Mouse (Mus musculus) brown adipose tissue, adult 24 weeks (tissue): ENCODE results near the gene Erg28. TPM values are rescaled to one million over a fixed set of nuclear protein-coding genes. Genes with fewer than 3 reads are reported as not detected.

Source experiments
- H3K27ac ChIP-seq: fragments of 200-500 bp; replicated peaks from 2 replicates; pipeline ENCODE4 v1.5.1; 2012; ENCODE audit warnings: low read depth, mild to moderate bottlenecking, low read length
- H3K4me1 ChIP-seq: fragments of 200-500 bp; 2 replicates; pipeline ENCODE4 v1.6.1; 2012; ENCODE audit warnings: low read length, mixed read lengths; ENCODE audit not compliant: control insufficient read depth, insufficient read depth, insufficient read length
- H3K4me3 ChIP-seq: fragments of 200-500 bp; 2 replicates; pipeline ENCODE4 v1.5.1; 2012; ENCODE audit warnings: low read depth, mild to moderate bottlenecking, low read length, moderate library complexity; ENCODE audit not compliant: insufficient read depth
- polyA plus RNA-seq: library from polyadenylated mRNA; stranded (reverse); fragments of >200 nt; gene quantifications from 2 replicates; pipeline ENCODE4 v1.2.4, GENCODE M21; 2012; ENCODE audit not compliant: missing spikeins, insufficient read depth, insufficient read length

Gene Erg28
- polyA plus RNA-seq = 20.7 and 23.3 TPM in 2 replicates

DNA sequence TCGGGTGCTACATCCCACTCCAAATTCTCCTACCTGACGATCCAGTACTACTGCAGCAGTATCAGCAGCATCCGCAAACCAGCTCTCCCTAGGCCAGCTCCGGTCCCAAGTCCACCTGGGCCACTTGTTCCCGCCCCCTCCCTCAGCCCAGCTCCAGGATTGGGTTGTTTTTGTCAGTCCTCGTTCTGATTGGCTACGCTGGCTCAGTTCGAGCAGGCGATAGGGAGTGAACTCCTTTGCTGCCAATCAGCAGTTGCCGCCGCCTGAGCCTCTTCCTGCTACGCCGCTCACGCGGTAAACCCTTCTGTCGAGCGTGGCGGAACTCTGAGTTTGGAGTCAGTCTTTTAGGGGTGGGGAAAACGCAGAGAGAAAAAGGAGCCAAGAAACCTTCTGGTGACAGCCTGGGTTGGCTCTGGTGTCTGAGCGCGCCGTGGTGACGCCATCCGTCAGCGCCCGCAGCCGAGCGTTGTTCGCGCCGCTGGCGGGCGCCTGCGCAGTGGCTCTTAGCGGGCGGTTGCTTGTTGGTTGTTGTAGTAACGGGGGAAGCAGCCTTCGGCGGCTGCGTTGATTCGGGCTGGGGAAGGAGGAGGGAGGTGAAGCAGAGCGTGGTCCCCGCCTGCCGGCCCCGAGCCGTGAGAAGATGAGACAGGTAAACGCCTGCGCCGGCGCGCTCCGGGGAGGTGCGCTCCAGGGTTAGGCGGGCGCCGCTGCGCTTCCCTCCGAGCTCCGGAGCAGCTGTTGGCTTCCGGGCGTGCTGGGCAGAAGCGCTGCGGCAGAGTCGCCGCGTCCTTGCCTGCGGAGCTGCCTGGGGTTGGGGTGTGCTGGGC, at the start of gene Erg28, which contains the start of gene Ttll5:
Gene Erg28, minus strand, starts transcription at position 113 of the 827 bp plus-strand sequence.
Gene Ttll5, plus strand, starts transcription at position 222 of the 827 bp plus-strand sequence.
- Histone ChIP-seq H3K27ac (peak within 1 kb of the TSS; percentile 91), H3K4me3 (peak within 1 kb of the TSS; percentile 85), H3K4me1 (no peaks in the 10 kb centered on the region; the same call in 1 of the 2 replicates)

DNA sequence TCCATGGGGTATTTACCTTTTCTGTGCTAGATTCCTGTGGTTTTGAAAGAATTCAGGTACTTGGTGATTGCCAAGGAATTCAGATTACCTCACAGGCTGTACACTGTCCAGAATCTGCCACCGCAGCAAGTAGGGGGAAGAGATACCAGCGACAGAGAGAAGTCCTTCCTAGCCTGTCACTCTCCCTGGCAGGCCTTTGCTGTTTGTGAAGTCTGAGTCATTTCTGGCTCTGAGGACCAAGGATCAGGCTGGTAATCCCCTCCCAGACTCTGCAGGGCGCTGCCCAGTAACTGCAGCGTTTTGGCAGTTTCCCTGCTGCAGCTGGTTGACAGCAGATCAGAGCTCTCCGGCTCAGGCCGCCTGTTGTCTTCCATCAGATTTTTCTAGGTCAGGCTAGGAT, 45.1 kb upstream of the Erg28 start:
- no peak overlapping the region for H3K4me3 ChIP-seq

DNA sequence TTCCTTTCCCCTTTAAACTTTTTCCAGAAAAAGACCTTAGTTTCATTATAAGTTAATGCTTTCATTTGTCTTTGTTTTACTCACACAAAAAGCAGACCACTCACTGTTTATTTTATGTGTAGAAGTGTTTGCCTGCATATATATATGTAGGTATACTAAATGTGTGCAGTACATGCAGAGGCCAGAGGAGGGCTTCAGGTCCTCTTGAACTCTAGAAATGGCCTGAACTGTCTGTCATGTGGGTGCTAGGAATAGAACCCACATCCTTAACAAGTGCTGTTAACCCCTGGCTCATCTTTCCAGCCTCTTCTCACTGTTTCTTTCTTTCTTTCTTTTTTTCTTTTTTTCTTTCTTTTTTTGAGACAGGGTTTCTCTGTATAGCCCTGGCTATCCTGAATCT, 42.8 kb upstream of the Erg28 start:
- Histone ChIP-seq H3K27ac (no peak overlapping the region), H3K4me1 (no peaks in the 10 kb centered on the region), H3K4me3 (no peak overlapping the region)

More for the DNA sequence above, 45.1 kb upstream of the Erg28 start:
- no peaks in the 10 kb centered on the region for H3K4me1 ChIP-seq
- no peak overlapping the region for H3K27ac ChIP-seq

DNA sequence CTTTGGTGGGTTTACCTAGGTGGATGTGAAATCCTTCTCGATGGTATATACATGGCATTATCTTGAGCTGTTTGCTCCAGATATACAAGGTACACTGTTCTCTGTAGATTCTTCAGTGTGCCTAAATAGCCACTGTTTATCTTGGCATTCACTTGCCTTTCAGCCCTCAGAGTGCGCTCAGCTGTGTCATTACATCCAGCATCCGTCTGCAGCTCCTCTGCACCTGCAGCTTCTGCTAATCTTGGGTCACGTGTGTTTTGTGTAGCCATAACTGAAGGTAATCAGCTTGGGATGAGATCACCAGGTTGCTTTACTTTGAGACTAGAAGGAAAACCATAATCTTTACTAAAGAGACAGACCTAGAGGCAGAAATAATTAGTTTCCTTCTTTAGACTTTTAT, 42.3 kb upstream of the Erg28 start:
- H3K27ac ChIP-seq = no peak overlapping the region
- no peak overlapping the region for H3K4me3 ChIP-seq
- no peaks in the 10 kb centered on the region for H3K4me1 ChIP-seq

DNA sequence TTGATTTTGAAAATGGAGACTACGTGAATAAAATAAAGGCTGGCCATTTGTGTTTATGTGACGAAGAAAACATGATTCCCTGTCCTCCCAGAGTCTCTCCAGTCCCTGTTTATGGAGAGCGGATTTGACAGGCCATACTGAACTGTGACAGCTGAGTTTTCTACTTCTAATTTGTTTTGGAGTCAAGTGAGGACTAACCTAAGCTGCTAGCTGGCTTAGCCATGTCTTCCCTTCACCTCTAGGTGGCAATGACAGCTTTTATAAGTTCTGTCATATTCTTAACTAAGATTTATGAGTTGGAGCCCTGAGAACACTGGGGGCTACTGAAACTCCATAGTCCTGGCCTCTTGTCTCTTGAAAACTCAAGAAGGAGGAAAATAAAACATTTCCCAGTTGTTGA, 41.2 kb upstream of the Erg28 start:
- Histone ChIP-seq H3K4me3 (no peak overlapping the region), H3K27ac (no peak overlapping the region), H3K4me1 (no peaks in the 10 kb centered on the region)

DNA sequence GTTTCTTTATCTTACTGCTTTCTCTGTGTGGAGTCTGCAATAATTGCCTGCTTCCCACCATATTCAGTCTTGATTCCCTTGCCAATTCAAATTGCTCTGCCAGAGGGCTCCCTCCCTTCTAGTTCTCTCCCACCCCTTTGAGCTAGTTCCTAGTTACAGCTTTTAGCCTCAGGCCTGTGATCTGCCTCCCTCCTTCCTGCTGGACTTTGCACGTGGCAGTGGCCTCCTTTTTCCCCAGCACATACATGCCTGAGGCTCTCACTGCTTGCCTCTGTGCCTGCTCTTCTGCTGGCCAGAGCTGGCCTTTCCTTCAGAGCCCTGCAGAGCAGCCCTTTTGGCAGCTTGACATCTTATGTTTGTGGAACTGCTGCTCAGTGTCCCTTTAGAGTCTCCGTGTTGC, 38.2 kb upstream of the Erg28 start:
- H3K27ac ChIP-seq = no peak overlapping the region

DNA sequence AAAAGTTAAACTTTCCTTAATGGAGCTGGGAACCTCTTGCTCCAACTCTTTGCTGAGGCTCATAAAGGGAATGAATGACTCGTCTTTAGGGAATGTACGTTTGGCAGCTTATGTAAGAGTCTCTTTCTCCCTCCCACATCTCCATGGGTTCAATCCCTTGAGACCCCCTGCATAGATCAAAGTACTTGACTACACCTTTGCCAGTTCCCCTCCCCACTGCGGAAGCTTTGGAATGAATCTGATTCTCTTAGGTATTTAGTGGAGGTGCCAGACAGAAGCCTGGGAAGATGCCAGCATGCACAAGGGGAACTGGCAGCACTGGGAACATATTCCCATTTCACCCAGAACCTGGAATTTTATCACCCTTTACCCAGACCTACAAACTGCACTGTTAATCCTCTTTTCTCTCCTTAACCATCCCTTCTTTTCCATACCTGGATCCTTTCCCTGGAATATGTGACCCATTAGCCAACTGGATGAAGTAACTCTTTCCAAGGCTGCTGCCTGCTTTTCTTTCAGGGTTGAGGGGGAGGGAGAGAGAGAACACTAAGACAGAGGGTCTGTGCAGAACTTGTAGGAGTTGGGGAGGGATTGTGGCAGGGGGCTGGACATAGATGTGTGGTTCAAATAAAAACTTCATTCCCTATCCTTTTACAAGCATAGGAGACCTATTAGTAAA, 35.3 kb upstream of the Erg28 start:
- no peak overlapping the region for H3K4me3 ChIP-seq
- H3K27ac ChIP-seq = no peak overlapping the region
- H3K4me1 ChIP-seq = peaks cover 3% of the 10 kb centered on the region; the same call in 1 of the 2 replicates

More for the DNA sequence above, 38.2 kb upstream of the Erg28 start:
- peaks cover 3% of the 10 kb centered on the region; the same call in 1 of the 2 replicates for H3K4me1 ChIP-seq
- no peak overlapping the region for H3K4me3 ChIP-seq

DNA sequence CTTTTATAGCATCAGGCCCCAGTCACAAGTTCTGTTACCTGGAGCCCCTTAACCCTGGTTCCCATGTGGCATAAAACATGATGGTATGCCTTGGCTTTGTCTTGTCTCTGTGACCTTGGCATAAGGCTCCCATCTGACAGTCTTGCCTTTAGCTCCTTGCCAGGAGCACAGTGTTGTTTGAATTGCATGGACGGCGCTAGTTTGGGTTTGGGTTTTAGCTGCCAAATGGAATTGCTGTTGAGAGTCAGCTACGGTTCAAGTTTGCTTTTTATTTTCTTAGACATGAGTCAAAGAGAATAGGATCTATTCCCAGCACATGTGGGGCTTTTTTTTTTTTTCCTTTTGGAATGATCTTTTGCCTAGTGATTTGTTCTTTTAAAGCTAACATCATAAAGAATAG, 34.8 kb upstream of the Erg28 start:
- Histone ChIP-seq H3K4me1 (peaks cover 3% of the 10 kb centered on the region; the same call in 1 of the 2 replicates), H3K27ac (no peak overlapping the region), H3K4me3 (no peak overlapping the region)

DNA sequence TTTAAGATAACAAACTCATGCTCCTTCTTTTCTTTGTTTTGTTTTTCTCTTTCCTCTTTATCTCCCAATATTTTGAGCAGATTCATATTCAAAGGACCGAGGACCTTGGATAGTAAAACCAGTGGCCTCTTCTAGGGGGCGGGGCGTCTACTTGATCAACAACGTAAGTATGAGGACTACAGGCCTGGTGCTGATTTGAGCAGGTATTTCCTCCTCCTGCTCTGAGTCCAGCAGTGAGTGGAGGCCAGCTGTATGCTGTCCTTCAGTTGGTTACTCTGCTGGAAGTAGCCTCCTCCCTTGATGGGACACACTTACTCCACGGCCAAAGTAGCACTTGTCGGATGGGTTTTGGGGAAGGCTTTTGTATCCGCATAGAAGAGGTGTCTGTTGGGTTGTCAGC, 33.0 kb upstream of the Erg28 start:
- no peak overlapping the region for H3K4me3 ChIP-seq
- peaks cover 3% of the 10 kb centered on the region; the same call in 1 of the 2 replicates for H3K4me1 ChIP-seq
- no peak overlapping the region for H3K27ac ChIP-seq

DNA sequence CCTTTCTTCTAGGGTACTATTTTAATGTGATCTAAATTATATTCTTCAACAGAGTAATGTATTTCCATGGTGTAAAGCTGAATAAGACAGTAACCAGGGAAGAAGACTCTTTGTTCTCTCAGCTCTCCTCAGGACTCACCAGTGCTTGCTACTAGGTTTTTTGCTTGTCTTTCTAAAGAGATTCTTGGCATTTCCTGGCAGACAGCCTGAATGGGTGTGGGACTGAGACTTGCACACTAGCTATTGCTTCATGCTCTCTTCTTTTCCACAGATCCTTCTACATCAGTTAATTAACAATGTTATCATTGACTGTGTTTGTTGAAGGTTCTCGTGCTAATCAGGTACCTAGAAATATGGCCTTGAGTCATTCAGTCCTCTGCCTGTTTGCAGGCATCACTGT, 29.9 kb upstream of the Erg28 start:
- H3K4me3 ChIP-seq = no peak overlapping the region

DNA sequence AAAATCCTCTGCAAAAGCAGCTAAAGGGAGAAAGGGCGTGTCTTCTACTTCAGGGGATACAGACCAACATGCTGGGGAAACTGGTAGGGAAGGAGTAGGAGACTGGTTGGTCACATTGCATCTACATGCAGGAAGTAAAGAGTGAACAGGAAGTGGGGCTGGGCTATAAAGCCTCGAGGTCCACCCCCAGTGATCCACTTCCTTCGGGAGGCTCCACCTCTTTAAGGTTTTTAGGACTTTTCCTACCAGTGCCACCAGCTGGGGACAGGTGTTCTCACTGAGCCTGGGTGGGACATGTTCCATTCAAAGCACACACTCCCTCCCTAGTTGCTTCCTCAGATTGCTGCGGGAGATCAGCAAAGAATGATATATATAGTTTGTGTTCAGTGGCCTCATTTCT, 29.5 kb upstream of the Erg28 start:
- H3K4me1 ChIP-seq = no peaks in the 10 kb centered on the region
- H3K4me3 ChIP-seq = no peak overlapping the region
- H3K27ac ChIP-seq = no peak overlapping the region

More for the DNA sequence above, 29.9 kb upstream of the Erg28 start:
- no peak overlapping the region for H3K27ac ChIP-seq
- no peaks in the 10 kb centered on the region for H3K4me1 ChIP-seq

DNA sequence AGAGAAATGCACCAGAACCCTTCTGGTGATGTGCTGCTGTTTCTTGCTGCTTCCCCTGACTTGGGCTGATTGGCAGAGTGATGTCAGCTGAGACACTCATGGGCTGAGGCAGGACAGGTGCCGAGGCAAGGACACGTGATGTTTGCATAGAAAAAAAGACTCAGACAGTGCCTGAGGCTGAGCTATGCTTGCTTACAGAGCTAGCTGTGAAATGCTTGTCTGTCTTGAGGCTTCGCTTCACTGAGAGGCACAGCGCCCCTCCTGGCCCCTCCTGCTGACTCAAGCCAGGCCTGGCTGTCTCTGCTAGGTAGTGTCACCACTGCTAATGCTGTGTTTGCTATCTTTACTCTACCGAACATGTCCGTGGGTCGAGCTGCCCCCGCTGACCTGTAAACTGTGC, 26.3 kb upstream of the Erg28 start:
- Histone ChIP-seq H3K4me3 (no peak overlapping the region), H3K4me1 (no peaks in the 10 kb centered on the region), H3K27ac (no peak overlapping the region)

DNA sequence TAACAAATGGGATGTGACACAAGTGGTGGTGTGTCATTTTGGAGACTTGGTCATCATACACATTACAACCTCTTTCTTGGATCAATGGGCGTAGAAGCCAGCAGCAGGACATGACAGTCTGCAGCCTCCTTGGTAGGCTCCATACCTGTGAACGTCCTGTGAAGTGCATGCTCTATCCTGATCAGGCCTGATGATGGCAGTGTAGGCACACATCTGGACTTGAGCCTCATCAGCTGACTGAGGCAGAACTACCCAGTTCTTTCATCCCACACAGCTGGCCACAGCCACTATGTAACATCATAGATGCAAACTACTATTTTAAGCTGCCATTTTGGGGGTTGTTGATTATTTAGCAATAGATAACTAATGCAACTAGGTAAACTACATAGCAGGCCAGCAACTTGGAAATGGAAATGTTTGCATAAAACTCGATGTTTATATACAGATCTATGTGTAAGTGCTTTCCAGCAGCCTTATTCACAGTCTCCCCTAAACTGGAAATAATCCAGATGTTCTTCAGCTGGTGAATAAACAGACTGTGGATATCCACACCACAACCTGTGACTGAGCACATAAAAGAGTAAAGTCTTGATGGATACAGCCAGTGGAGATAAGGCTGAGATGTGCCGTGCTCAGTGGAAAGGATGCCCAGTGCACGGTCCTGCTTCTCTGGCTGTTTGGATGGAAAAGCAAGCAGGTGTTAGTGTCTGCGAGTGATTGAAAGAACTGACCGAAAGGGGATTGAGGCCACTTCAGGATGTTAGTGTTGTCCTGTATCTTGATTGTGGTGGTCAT, 24.0 kb upstream of the Erg28 start:
- H3K4me3 ChIP-seq = no peak overlapping the region
- H3K4me1 ChIP-seq = no peaks in the 10 kb centered on the region
- H3K27ac ChIP-seq = no peak overlapping the region

DNA sequence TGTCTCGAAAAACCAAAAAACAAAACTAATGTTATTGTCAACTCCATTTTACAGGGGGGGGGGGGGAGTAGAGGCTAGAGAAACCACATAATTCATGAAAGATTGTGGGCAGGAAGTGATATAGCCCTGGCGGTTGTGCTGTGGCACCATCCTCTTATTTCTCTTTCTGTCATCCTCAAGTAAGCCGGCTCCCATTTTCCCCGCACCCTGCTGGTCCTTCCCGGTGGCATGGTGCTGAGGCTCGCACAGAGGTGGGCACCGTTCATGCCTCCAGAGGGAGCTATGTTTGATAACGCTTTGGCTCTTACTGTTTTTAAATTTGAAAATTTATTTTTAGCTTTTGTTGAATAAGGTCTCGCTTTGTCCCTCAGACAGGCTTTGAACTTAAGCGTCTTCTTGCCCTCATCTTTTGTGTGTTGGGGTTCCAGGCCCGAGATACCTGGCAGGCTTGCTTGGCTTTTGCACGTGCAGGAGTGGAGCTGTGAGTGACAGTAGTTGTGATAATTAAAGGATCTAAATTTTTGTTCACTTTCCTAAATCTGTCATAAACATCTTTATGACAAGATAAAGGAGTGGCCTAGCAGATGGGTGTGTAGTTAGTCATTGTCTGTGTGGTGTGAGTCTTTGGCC, 15.1 kb upstream of the Erg28 start:
- H3K4me1 ChIP-seq = 0 out of 2 replicates have a peak, but pooled peaks cover 3% of the 10 kb centered on the region
- H3K27ac ChIP-seq = no peak overlapping the region
- no peak overlapping the region for H3K4me3 ChIP-seq
